Mouse (Mus musculus) MEL (cell line): ENCODE results near the gene Clrn2. TPM values are rescaled to one million over a fixed set of nuclear protein-coding genes. Genes with fewer than 3 reads are reported as not detected.

ENCODE experiments used
- DNase-seq: peaks from one replicate; pipeline ENCODE4 v3.0.0; 2011; ENCODE audit warnings: low read depth, low spot score
- H3K27ac ChIP-seq: 2 replicates; pipeline ENCODE4 v1.5.1; 2012; ENCODE audit warnings: low read depth, mild to moderate bottlenecking, control low read depth, low read length, moderate library complexity; ENCODE audit not compliant: control insufficient read depth
- H3K27me3 ChIP-seq, 2 experiments: fragments of 150-350 bp in 1 of 2; sonication (generic) in 1 of 2; 2 replicates each; pipeline ENCODE4 v1.6.1; 2012; ENCODE audit warnings: low read length in 2 of 2, mild to moderate bottlenecking in 2 of 2, improper control_type of control experiment in 1 of 2, moderate library complexity in 1 of 2; ENCODE audit not compliant: insufficient read depth in 2 of 2, control insufficient read depth in 1 of 2
- H3K36me3 ChIP-seq, 2 experiments: 2 replicates each; pipeline ENCODE4 v1.6.1; 2012 to 2014; ENCODE audit warnings: low read length in 2 of 2, improper control_type of control experiment in 1 of 2, inconsistent platforms in 1 of 2, mild to moderate bottlenecking in 1 of 2; ENCODE audit not compliant: insufficient read depth in 2 of 2, control insufficient read depth in 1 of 2
- H3K4me1 ChIP-seq, 2 experiments: fragments of 150-350 bp in 1 of 2; sonication (generic) in 1 of 2; 2 replicates each; pipeline ENCODE4 v1.6.1; 2012; ENCODE audit warnings: low read length in 2 of 2, improper control_type of control experiment in 1 of 2, mild to moderate bottlenecking in 1 of 2; ENCODE audit not compliant: insufficient read depth in 2 of 2, control insufficient read depth in 1 of 2
- H3K4me3 ChIP-seq, 2 experiments: fragments of 150-350 bp in 1 of 2; sonication (generic) in 1 of 2; 2 replicates each; pipeline ENCODE4 v1.5.1; 2012; ENCODE audit warnings: low read depth in 2 of 2, low read length in 2 of 2, mild to moderate bottlenecking in 2 of 2, moderate library complexity in 2 of 2, control low read depth in 1 of 2, improper control_type of control experiment in 1 of 2; ENCODE audit not compliant: control insufficient read depth in 1 of 2, insufficient read depth in 1 of 2
- H3K79me2 ChIP-seq: 2 replicates; pipeline ENCODE4 v1.6.1; 2012; ENCODE audit warnings: mild to moderate bottlenecking, low read length, moderate library complexity; ENCODE audit not compliant: control insufficient read depth, poor library complexity, insufficient read depth
- H3K9ac ChIP-seq: 2 replicates; pipeline ENCODE4 v1.6.1; 2012; ENCODE audit warnings: low read depth, mild to moderate bottlenecking, control low read depth, low read length, moderate library complexity; ENCODE audit not compliant: control insufficient read depth, poor library complexity, severe bottlenecking
- H3K9me3 ChIP-seq: fragments of 150-350 bp; sonication (generic); replicated peaks from 2 replicates; pipeline ENCODE4 v1.6.1; 2012; ENCODE audit warnings: mild to moderate bottlenecking, low read length, improper control_type of control experiment, moderate library complexity; ENCODE audit not compliant: insufficient read depth
- BHLHE40 ChIP-seq: IDR thresholded peaks from 2 replicates; pipeline ENCODE4 v1.6.1; 2012; ENCODE audit warnings: low read depth, mild to moderate bottlenecking, inconsistent platforms, low read length, improper control_type of control experiment, borderline replicate concordance
- CHD1 ChIP-seq: IDR thresholded peaks from 2 replicates; pipeline ENCODE4 v1.6.1; 2012; ENCODE audit warnings: low read depth, mild to moderate bottlenecking, inconsistent platforms, low read length, improper control_type of control experiment
- CHD2 ChIP-seq: IDR thresholded peaks from 2 replicates; pipeline ENCODE4 v1.6.1; 2011; ENCODE audit warnings: low read length, improper control_type of control experiment
- CTCF ChIP-seq, 3 experiments: IDR thresholded peaks in 2 of 3; conservative IDR thresholded peaks in 1 of 3; 2 replicates each; pipeline ENCODE4 v1.5.1; 2011 to 2012; ENCODE audit warnings: low read length in 3 of 3, low read depth in 2 of 3, mild to moderate bottlenecking in 2 of 3, improper control_type of control experiment in 1 of 3, inconsistent platforms in 1 of 3, mixed read lengths in 1 of 3, moderate library complexity in 1 of 3; ENCODE audit not compliant: control insufficient read depth in 1 of 3, insufficient read depth in 1 of 3, poor library complexity in 1 of 3, severe bottlenecking in 1 of 3
- E2F4 ChIP-seq: IDR thresholded peaks from 2 replicates; pipeline ENCODE4 v1.6.1; 2011; ENCODE audit warnings: low read depth, low read length, improper control_type of control experiment, borderline replicate concordance
- ELF1 ChIP-seq: IDR thresholded peaks from 2 replicates; pipeline ENCODE4 v1.6.1; 2014; ENCODE audit warnings: low read depth, mild to moderate bottlenecking, inconsistent platforms, low read length, improper control_type of control experiment, moderate library complexity
- ETS1 ChIP-seq: IDR thresholded peaks from 2 replicates; pipeline ENCODE4 v1.6.1; 2012; ENCODE audit warnings: low read depth, mild to moderate bottlenecking, inconsistent platforms, low read length, improper control_type of control experiment, moderate library complexity
- GABPA ChIP-seq: IDR thresholded peaks from 2 replicates; pipeline ENCODE4 v1.6.1; 2012; ENCODE audit warnings: low read depth, mild to moderate bottlenecking, inconsistent platforms, low read length, improper control_type of control experiment, moderate library complexity
- JUND ChIP-seq: IDR thresholded peaks from 2 replicates; pipeline ENCODE4 v1.6.1; 2011; ENCODE audit warnings: low read depth, mild to moderate bottlenecking, improper control_type of control experiment, low read length
- KAT2A ChIP-seq: conservative IDR thresholded peaks from 2 replicates; pipeline ENCODE4 v1.6.1; 2012; ENCODE audit warnings: low read depth, low read length, improper control_type of control experiment, inconsistent platforms
- MAFK ChIP-seq: IDR thresholded peaks from 2 replicates; pipeline ENCODE4 v1.6.1; 2011; ENCODE audit warnings: low read depth, mild to moderate bottlenecking, low read length, improper control_type of control experiment, borderline replicate concordance
- MAX ChIP-seq: IDR thresholded peaks from 2 replicates; pipeline ENCODE4 v1.6.1; 2011; ENCODE audit warnings: low read length, improper control_type of control experiment
- MAZ ChIP-seq: IDR thresholded peaks from 2 replicates; pipeline ENCODE4 v1.6.1; 2012; ENCODE audit warnings: low read depth, mild to moderate bottlenecking, inconsistent platforms, low read length, improper control_type of control experiment
- MEF2A ChIP-seq: IDR thresholded peaks from 2 replicates; pipeline ENCODE4 v1.6.1; 2014; ENCODE audit warnings: low read depth, mild to moderate bottlenecking, inconsistent platforms, low read length, improper control_type of control experiment; ENCODE audit not compliant: poor library complexity, insufficient replicate concordance, severe bottlenecking; ENCODE audit errors: extremely low read depth
- MXI1 ChIP-seq: IDR thresholded peaks from 2 replicates; pipeline ENCODE4 v1.6.1; 2011; ENCODE audit warnings: mild to moderate bottlenecking, low read depth, low read length, improper control_type of control experiment
- MYC ChIP-seq: IDR thresholded peaks from 2 replicates; pipeline ENCODE4 v1.6.1; 2011; ENCODE audit warnings: low read depth, mild to moderate bottlenecking, low read length, improper control_type of control experiment, moderate library complexity
- NELFE ChIP-seq: IDR thresholded peaks from 2 replicates; pipeline ENCODE4 v1.6.1; 2011; ENCODE audit warnings: low read depth, low read length, improper control_type of control experiment
- POLR2A ChIP-seq, 2 experiments: IDR thresholded peaks; 2 replicates each; pipeline ENCODE4 v1.6.1; 2011 to 2012; ENCODE audit warnings: low read length in 2 of 2, mild to moderate bottlenecking in 2 of 2, control low read depth in 1 of 2, improper control_type of control experiment in 1 of 2, low read depth in 1 of 2, moderate library complexity in 1 of 2; ENCODE audit not compliant: control insufficient read depth in 1 of 2, insufficient read depth in 1 of 2, poor library complexity in 1 of 2
- POLR2AphosphoS2 ChIP-seq: IDR thresholded peaks from 2 replicates; pipeline ENCODE4 v1.6.1; 2011; ENCODE audit warnings: low read length, improper control_type of control experiment
- RAD21 ChIP-seq: IDR thresholded peaks from 2 replicates; pipeline ENCODE4 v1.6.1; 2011; ENCODE audit warnings: mild to moderate bottlenecking, low read depth, low read length, improper control_type of control experiment
- SIN3A ChIP-seq: IDR thresholded peaks from 2 replicates; pipeline ENCODE4 v1.6.1; 2012; ENCODE audit warnings: low read length, improper control_type of control experiment, inconsistent platforms
- SMC3 ChIP-seq: IDR thresholded peaks from 2 replicates; pipeline ENCODE4 v1.6.1; 2011; ENCODE audit warnings: low read depth, low read length, improper control_type of control experiment
- TAL1 ChIP-seq: IDR thresholded peaks from 2 replicates; pipeline ENCODE4 v1.6.1; 2012; ENCODE audit warnings: mild to moderate bottlenecking, inconsistent platforms, low read length, moderate library complexity, mixed read lengths
- TBP ChIP-seq: IDR thresholded peaks from 2 replicates; pipeline ENCODE4 v1.8.0; 2011; ENCODE audit warnings: low read depth, low read length, improper control_type of control experiment
- TCF12 ChIP-seq: IDR thresholded peaks from 2 replicates; pipeline ENCODE4 v1.6.1; 2014; ENCODE audit warnings: low read depth, mild to moderate bottlenecking, inconsistent platforms, low read length, improper control_type of control experiment, moderate library complexity
- UBTF ChIP-seq: IDR thresholded peaks from 2 replicates; pipeline ENCODE4 v1.6.1; 2012; ENCODE audit warnings: low read depth, mild to moderate bottlenecking, inconsistent platforms, low read length, improper control_type of control experiment, moderate library complexity, borderline replicate concordance; ENCODE audit not compliant: insufficient read depth
- USF1 ChIP-seq: IDR thresholded peaks from 2 replicates; pipeline ENCODE4 v1.6.1; 2014; ENCODE audit warnings: low read depth, mild to moderate bottlenecking, inconsistent platforms, low read length, improper control_type of control experiment, moderate library complexity
- USF2 ChIP-seq, 2 experiments: IDR thresholded peaks; 2 replicates each; pipeline ENCODE4 v1.6.1; 2011 to 2012; ENCODE audit warnings: improper control_type of control experiment in 2 of 2, low read length in 2 of 2, borderline replicate concordance in 1 of 2, inconsistent platforms in 1 of 2, low read depth in 1 of 2, mild to moderate bottlenecking in 1 of 2; ENCODE audit not compliant: insufficient read depth in 1 of 2
- ZC3H11A ChIP-seq: IDR thresholded peaks from 2 replicates; pipeline ENCODE4 v1.6.1; 2012; ENCODE audit warnings: low read depth, mild to moderate bottlenecking, inconsistent platforms, low read length, improper control_type of control experiment
- ZMIZ1 ChIP-seq: IDR thresholded peaks from 2 replicates; pipeline ENCODE4 v1.6.1; 2012; ENCODE audit warnings: low read depth, mild to moderate bottlenecking, inconsistent platforms, low read length, improper control_type of control experiment, moderate library complexity
- ZNF384 ChIP-seq: IDR thresholded peaks from 2 replicates; pipeline ENCODE4 v1.6.1; 2012; ENCODE audit warnings: low read depth, mild to moderate bottlenecking, inconsistent platforms, low read length, improper control_type of control experiment
- polyA plus RNA-seq, 2 experiments: library from polyadenylated mRNA; stranded (reverse) in 1 of 2; unstranded in 1 of 2; fragments of >175 nt in 1 of 2; fragments of >200 nt in 1 of 2; gene quantifications; 2 replicates each; pipeline versions ENCODE4 v1.2.1 to v1.2.4; 2012; ENCODE audit warnings: low replicate concordance in 2 of 2, low read depth in 1 of 2; ENCODE audit not compliant: insufficient read length in 2 of 2, insufficient read depth in 1 of 2, missing spikeins in 1 of 2
- total RNA-seq: library from RNA; depleted of rRNA; stranded (reverse); fragments of 300-350 nt; gene quantifications from 2 replicates; pipeline ENCODE4 v1.2.3, GENCODE M21; 2012; rRNA removed

Clrn2 gene
- total RNA-seq (not detected in 2 replicates), polyA plus RNA-seq (not detected)

- H3K4me3 ChIP-seq, result no peak within 1 kb of the TSS
These were observed at the start of gene Clrn2 for GRCm38 (mm10) chr5:45453451-45453850. Gene Clrn2 (plus strand): TSS chr5:45453751.

GRCm38 (mm10) chr5:45406129-45406528 is 47.4 kb upstream of the Clrn2 start:
- Histone ChIP-seq H3K36me3 (peaks cover 0 to 35% of the 10 kb centered on the region in 2 experiments; a peak in 2 of 4 replicates), H3K9ac (no peak overlapping the region), H3K4me1 (peaks cover 27 to 35% of the 10 kb centered on the region in 2 experiments), H3K27me3 (no peaks in the 10 kb centered on the region), H3K4me3 (no peak overlapping the region), H3K79me2 (no peaks in the 10 kb centered on the region), H3K9me3 (no peaks in the 10 kb centered on the region), H3K27ac (peak overlapping the region; percentile 63)
- DNase-seq, result peak; percentile 97
- TF ChIP-seq NELFE (no peak), ZMIZ1 (peak; percentile 60; the same call in 1 of the 2 replicates), KAT2A (no peak), POLR2AphosphoS2 (0 out of 2 replicates have a peak, but pooled peaks have one; percentile 56), USF2 (IDR thresholded peaks at IDR 0.05; ENCODE audit: borderline replicate concordance in 1 of 2, insufficient read depth in 1 of 2, low read depth in 1 of 2, low read length in 2 of 2) (no peak), TCF12 (peak; percentile 98), GABPA (no peak), MYC (peak; percentile 80), MAX (no peak; the same call in 1 of the 2 replicates), TBP (no peak), SIN3A (peak; percentile 94), CHD1 (no peak), RAD21 (no peak; the same call in 1 of the 2 replicates), CTCF (IDR thresholded peaks at IDR 0.05 in 2 of 3, conservative IDR thresholded peaks at IDR 0.05 in 1 of 3; ENCODE audit: control insufficient read depth in 1 of 3, insufficient read depth in 1 of 3, low read depth in 2 of 3, low read length in 3 of 3, poor library complexity in 1 of 3, severe bottlenecking in 1 of 3) (no peak), MEF2A (0 out of 2 replicates have a peak, but pooled peaks have one; percentile 46), UBTF (no peak), MXI1 (0 out of 2 replicates have a peak, but pooled peaks have one; percentile 33), ZNF384 (peak; percentile 59), SMC3 (no peak; the same call in 1 of the 2 replicates), BHLHE40 (no peak), TAL1 (peak; percentile 90), USF1 (no peak), ETS1 (peak; percentile 95), ZC3H11A (no peak), ELF1 (no peak), MAFK (peak; percentile 79; the same call in 1 of the 2 replicates), POLR2A (IDR thresholded peaks at IDR 0.05; ENCODE audit: control insufficient read depth in 1 of 2, insufficient read depth in 1 of 2, low read depth in 1 of 2, low read length in 2 of 2, poor library complexity in 1 of 2) (no peak), MAZ (no peak)

More at GRCm38 (mm10) chr5:45453451-45453850, at the start of gene Clrn2:
- H3K4me1 ChIP-seq, result peaks cover 0 to 11% of the 10 kb centered on the region in 2 experiments
- H3K27me3 ChIP-seq, result peaks cover 5 to 11% of the 10 kb centered on the region in 2 experiments
- no peak for DNase-seq
- H3K27ac ChIP-seq, result no peak within 1 kb of the TSS
- no peaks in the 10 kb centered on the region for H3K9me3 ChIP-seq
- peaks cover 6% of the 10 kb centered on the region for H3K79me2 ChIP-seq
- peaks cover 0 to 9% of the 10 kb centered on the region in 2 experiments; a peak in 2 of 4 replicates for H3K36me3 ChIP-seq
- TF ChIP-seq CHD2 (no peak), USF2 (IDR thresholded peaks at IDR 0.05; ENCODE audit: borderline replicate concordance in 1 of 2, insufficient read depth in 1 of 2, low read depth in 1 of 2, low read length in 2 of 2) (no peak), JUND (no peak), E2F4 (no peak), SMC3 (no peak), TBP (no peak), TAL1 (no peak), MAFK (no peak)
- no peak within 1 kb of the TSS for H3K9ac ChIP-seq
